Mouse (Mus musculus): Measurements from ENCODE around the gene Zbtb11. TPM values are rescaled to one million over a fixed set of nuclear protein-coding genes. Genes with fewer than 3 reads are reported as not detected.
A peak's percentile ranks its signal among the peaks of the same experiment; 100 is the strongest.

The Zbtb11 gene
- total RNA-seq, 2 experiments from 2014 or later: 21.1 to 35.2 TPM

GRCm38 (mm10) chr16:55967221-55967620 lies 6.5 kb upstream of the Zbtb11 start:
- ATAC-seq (replicated peaks; ENCODE audit: low FRiP score, poor library complexity, severe bottlenecking): peak; percentile 6; the same call in 1 of the 2 replicates

- ATAC-seq (replicated peaks; ENCODE audit: low FRiP score, poor library complexity, severe bottlenecking): no peak
These were observed 4.5 kb upstream of the Zbtb11 start for GRCm38 (mm10) chr16:55969147-55969546.

GRCm38 (mm10) chr16:55970416-55970815 lies 3.3 kb upstream of the Zbtb11 start:
- no peak for ATAC-seq (replicated peaks; ENCODE audit: low FRiP score, poor library complexity, severe bottlenecking)

- no peak for ATAC-seq (replicated peaks; ENCODE audit: low FRiP score, poor library complexity, severe bottlenecking)
These were observed 1.7 kb upstream of the Zbtb11 start for GRCm38 (mm10) chr16:55971735-55972615.

- no peak for ATAC-seq (replicated peaks; ENCODE audit: low FRiP score, poor library complexity, severe bottlenecking)
These were observed 969 bp upstream of the Zbtb11 start for GRCm38 (mm10) chr16:55972626-55973201.

GRCm38 (mm10) chr16:55974256-55974902 lies 696 bp downstream of the Zbtb11 start:
- peak; percentile 73 for ATAC-seq (replicated peaks; ENCODE audit: low FRiP score, poor library complexity, severe bottlenecking)

- peak; percentile 84 for ATAC-seq (replicated peaks; ENCODE audit: low FRiP score, poor library complexity, severe bottlenecking)
These were observed 1.2 kb downstream of the Zbtb11 start for GRCm38 (mm10) chr16:55974903-55975285.

GRCm38 (mm10) chr16:55986001-55986400 lies 12.3 kb downstream of the Zbtb11 start:
- no peak for ATAC-seq (replicated peaks; ENCODE audit: low FRiP score, poor library complexity, severe bottlenecking)

- ATAC-seq (replicated peaks; ENCODE audit: low FRiP score, poor library complexity, severe bottlenecking): no peak
These were observed 16.6 kb downstream of the Zbtb11 start for GRCm38 (mm10) chr16:55990311-55990710.

GRCm38 (mm10) chr16:55994235-55994634 lies 20.6 kb downstream of the Zbtb11 start:
- no peak for ATAC-seq (replicated peaks; ENCODE audit: low FRiP score, poor library complexity, severe bottlenecking)

GRCm38 (mm10) chr16:56006798-56007197 lies 33.1 kb downstream of the Zbtb11 start:
- no peak for ATAC-seq (replicated peaks; ENCODE audit: low FRiP score, poor library complexity, severe bottlenecking)

GRCm38 (mm10) chr16:56008862-56009261 lies 35.2 kb downstream of the Zbtb11 start:
- no peak for ATAC-seq (replicated peaks; ENCODE audit: low FRiP score, poor library complexity, severe bottlenecking)

GRCm38 (mm10) chr16:56012789-56013743 lies 39.4 kb downstream of the Zbtb11 start:
- peak; percentile 47 for ATAC-seq (replicated peaks; ENCODE audit: low FRiP score, poor library complexity, severe bottlenecking)

- ATAC-seq (replicated peaks; ENCODE audit: low FRiP score, poor library complexity, severe bottlenecking): no peak
These were observed 40.4 kb downstream of the Zbtb11 start for GRCm38 (mm10) chr16:56014076-56014475.

- 0 out of 2 replicates have a peak, but pooled peaks have one; percentile 31 for ATAC-seq (replicated peaks; ENCODE audit: low FRiP score, poor library complexity, severe bottlenecking)
These were observed 46.0 kb downstream of the Zbtb11 start for GRCm38 (mm10) chr16:56019660-56020059.

- no peak for ATAC-seq (replicated peaks; ENCODE audit: low FRiP score, poor library complexity, severe bottlenecking)
These were observed 54.4 kb downstream of the Zbtb11 start for GRCm38 (mm10) chr16:56027854-56028629.

- ATAC-seq (replicated peaks; ENCODE audit: low FRiP score, poor library complexity, severe bottlenecking): peak; percentile 73
These were observed 55.3 kb downstream of the Zbtb11 start for GRCm38 (mm10) chr16:56028722-56029551.

GRCm38 (mm10) chr16:56029661-56030082 lies 56.0 kb downstream of the Zbtb11 start, which contains the start of gene Pcnp:
TSS of gene Pcnp (minus strand) at chr16:56029739.
- ATAC-seq (replicated peaks; ENCODE audit: low FRiP score, poor library complexity, severe bottlenecking): peak; percentile 97

Data from erythroblast, adult 5-6 weeks (primary cell).